Mouse (Mus musculus) hindbrain, postnatal 0 days (tissue): ENCODE data around the gene Pgm5. TPM values are rescaled to one million over a fixed set of nuclear protein-coding genes. Genes with fewer than 3 reads are reported as not detected.
A peak's percentile ranks its signal among the peaks of the same experiment; 100 is the strongest.

Experiments used
- ATAC-seq: fragments of 200-750 bp; cut with Nextera tagmentation; 2 replicates; pipeline ENCODE4 v1.8.0; 2017; ENCODE audit warnings: mild to moderate bottlenecking, moderate TSS enrichment, moderate library complexity
- DNase-seq: peaks from one replicate; pipeline ENCODE4 v3.0.0-alpha.2; 2015; ENCODE audit warnings: low spot score
- H3K27ac ChIP-seq: fragments of 300-500 bp; sonication (generic); 2 replicates; pipeline ENCODE4 v1.5.1; 2014; ENCODE audit warnings: mild to moderate bottlenecking
- H3K27me3 ChIP-seq: fragments of 300-500 bp; sonication (generic); 2 replicates; pipeline ENCODE4 v1.6.1; 2014; ENCODE audit warnings: low read length, mixed read lengths; ENCODE audit not compliant: insufficient read depth
- H3K36me3 ChIP-seq: fragments of 300-500 bp; sonication (generic); 2 replicates; pipeline ENCODE4 v1.6.1; 2014; ENCODE audit warnings: low read length, mixed read lengths; ENCODE audit not compliant: insufficient read depth
- H3K4me1 ChIP-seq: fragments of 300-500 bp; sonication (generic); 2 replicates; pipeline ENCODE4 v1.6.1; 2014; ENCODE audit warnings: antibody characterized with exemption, low read length, mixed read lengths; ENCODE audit not compliant: insufficient read depth
- H3K4me2 ChIP-seq: fragments of 300-500 bp; sonication (generic); 2 replicates; pipeline ENCODE4 v1.6.1; 2014; ENCODE audit warnings: low read depth, mild to moderate bottlenecking, low read length, moderate library complexity, mixed read lengths
- H3K4me3 ChIP-seq: fragments of 300-500 bp; sonication (generic); 2 replicates; pipeline ENCODE4 v1.5.1; 2014; ENCODE audit warnings: low read length
- H3K9ac ChIP-seq: fragments of 300-500 bp; sonication (generic); replicated peaks from 2 replicates; pipeline ENCODE4 v1.6.1; 2014; ENCODE audit warnings: mild to moderate bottlenecking, low read length, moderate library complexity, mixed read lengths
- H3K9me3 ChIP-seq: fragments of 300-500 bp; sonication (generic); 2 replicates; pipeline ENCODE4 v1.6.1; 2016; ENCODE audit warnings: low read length, mixed read lengths
- CTCF ChIP-seq: IDR thresholded peaks from 2 replicates; pipeline ENCODE4 v1.5.1; 2016; ENCODE audit warnings: antibody characterized with exemption, control low read depth, low read depth
- WGBS: fragments of 180-500 bp; shearing (Covaris S2); extraction: QIAGEN DNeasy Blood & Tissue Kit; methylation state at CpG from one replicate; pipeline ENCODE4 v1.1.7; 2014; 5-methylcytosine and 5-hydroxymethylcytosine counted together
- polyA plus RNA-seq: library from polyadenylated mRNA; unstranded; fragments of >200 nt; fragmentation: Nextera tagmentation; extraction: Ambion mirVana; gene quantifications from 2 replicates; pipeline ENCODE4 v1.2.1, GENCODE M21; 2015
- total RNA-seq: library from RNA; depleted of rRNA; stranded (reverse); fragments of >200 nt; gene quantifications from 2 replicates; pipeline ENCODE4 v1.2.3, GENCODE M21; 2014

The Pgm5 gene
- total and polyA plus RNA-seq, 2 experiments from 2014 or later, result 2.1 to 33.3 TPM

DNA sequence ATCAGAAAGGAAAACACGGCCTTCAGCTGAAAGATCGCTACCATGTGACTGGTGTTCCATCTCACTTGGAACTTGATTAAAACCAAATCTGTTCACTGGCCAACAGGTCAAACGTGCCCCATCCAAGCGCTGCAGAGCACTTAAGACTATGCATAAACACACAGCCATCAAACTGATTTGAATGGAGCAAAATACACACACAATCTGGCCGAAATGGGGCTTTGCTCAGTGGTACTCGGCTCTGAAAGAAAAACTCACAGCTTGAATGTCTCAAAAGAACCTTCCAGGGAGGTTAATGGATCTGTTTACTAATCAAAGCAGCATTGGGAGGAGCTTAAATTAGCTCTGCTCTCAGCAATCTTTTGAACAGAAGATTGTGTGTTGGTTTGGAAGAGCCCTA lies 81.7 kb downstream of the Pgm5 start:
- H3K4me1 ChIP-seq, result peaks cover 7% of the 10 kb centered on the region; the same call in 1 of the 2 replicates
- no peak for TF ChIP-seq CTCF
- H3K36me3 ChIP-seq, result no peaks in the 10 kb centered on the region
- DNase-seq (peak; percentile 49), ATAC-seq (peak; percentile 70)
- H3K9ac ChIP-seq, result no peak overlapping the region
- no peak overlapping the region for H3K27ac ChIP-seq
- H3K4me2 ChIP-seq, result no peak overlapping the region
- H3K9me3 ChIP-seq, result no peaks in the 10 kb centered on the region
- H3K27me3 ChIP-seq, result no peaks in the 10 kb centered on the region
- no peak overlapping the region for H3K4me3 ChIP-seq
- 27% methylated on average over 6 of the region's 6 CpGs for WGBS

DNA sequence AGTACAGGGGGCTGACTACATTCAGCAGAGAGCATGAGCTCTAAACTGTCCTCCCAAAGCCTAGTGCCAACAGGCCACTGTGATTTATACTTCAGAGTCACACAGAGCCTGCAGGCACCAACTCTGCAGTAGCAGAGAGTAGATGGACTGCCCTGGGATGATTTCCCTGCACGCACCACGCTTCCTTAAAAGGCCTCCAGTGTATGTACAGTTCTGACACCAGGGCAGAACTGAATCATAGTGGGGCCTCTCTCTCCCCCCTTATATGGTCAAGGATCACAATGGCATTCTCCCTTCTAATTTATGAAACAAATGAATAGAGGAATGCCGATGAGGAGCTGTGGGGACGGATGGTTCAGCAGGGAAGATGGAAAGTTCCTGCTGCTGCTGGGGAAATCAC lies 91.3 kb downstream of the Pgm5 start:
- no peak overlapping the region for H3K4me2 ChIP-seq
- H3K9ac ChIP-seq, result no peak overlapping the region
- no peak for TF ChIP-seq CTCF
- no peaks in the 10 kb centered on the region for H3K27me3 ChIP-seq
- H3K9me3 ChIP-seq, result no peaks in the 10 kb centered on the region
- no peaks in the 10 kb centered on the region for H3K4me1 ChIP-seq
- no peak overlapping the region for H3K27ac ChIP-seq
- no peaks in the 10 kb centered on the region for H3K36me3 ChIP-seq
- no peak for ATAC-seq
- 51% methylated on average over 4 of the region's 4 CpGs for WGBS
- no peak for DNase-seq
- no peak overlapping the region for H3K4me3 ChIP-seq

DNA sequence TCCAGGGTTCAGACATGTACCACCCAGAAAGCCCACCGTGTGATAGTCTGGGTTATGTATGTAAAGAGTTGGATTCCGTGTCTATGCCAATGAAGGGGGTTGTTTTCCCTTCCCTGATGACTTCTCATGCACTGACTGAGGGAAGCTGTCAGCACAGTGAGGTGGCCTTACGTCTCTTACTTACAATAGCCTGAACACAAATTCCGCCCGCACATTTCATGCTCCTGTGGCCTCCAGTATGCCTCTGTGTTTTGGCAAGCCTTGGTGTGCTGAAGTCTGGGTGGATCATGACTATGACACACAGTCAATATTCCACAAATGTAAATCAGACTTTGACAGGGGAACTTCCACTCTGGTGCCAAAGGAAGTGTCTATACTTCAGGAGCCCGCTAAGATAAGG lies 94.3 kb downstream of the Pgm5 start:
- Histone ChIP-seq H3K4me1 (no peaks in the 10 kb centered on the region), H3K36me3 (no peaks in the 10 kb centered on the region), H3K4me2 (no peak overlapping the region), H3K27ac (no peak overlapping the region), H3K9ac (no peak overlapping the region), H3K27me3 (no peaks in the 10 kb centered on the region), H3K9me3 (no peaks in the 10 kb centered on the region), H3K4me3 (no peak overlapping the region)
- no peak for TF ChIP-seq CTCF
- no peak for DNase-seq
- ATAC-seq, result no peak
- WGBS, result 88% methylated on average over 6 of the region's 6 CpGs

DNA sequence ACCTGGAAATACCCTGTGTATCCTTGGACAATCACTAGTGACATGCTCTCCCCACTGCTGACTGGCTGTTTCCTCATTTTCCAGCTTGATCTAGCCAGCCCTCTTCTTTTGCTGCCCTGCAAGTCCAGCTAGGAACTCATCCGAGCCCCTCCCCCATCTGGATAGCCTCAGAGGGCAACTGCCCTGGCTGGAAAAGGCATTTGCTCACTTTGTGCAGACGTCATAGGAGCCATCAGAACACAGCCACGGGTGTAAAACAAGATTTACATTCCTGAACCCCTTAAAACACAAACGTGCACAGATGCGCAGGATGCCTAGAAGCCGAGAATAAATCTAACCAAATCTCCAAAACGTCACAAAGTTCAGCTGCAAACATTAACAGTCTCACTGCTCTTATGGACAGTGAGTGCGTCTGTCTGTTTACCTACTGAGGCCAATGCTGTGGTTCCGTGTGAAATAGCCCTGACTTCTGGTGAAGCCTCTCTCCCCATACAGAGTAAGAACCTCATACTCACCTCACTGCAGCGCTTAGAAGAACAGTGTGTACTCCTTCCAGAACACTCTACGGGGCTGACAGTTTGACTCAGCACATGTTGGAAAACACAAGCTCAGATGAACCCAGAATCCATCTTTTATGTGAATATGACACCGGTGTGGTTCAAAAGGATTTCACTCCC lies 99.0 kb downstream of the Pgm5 start:
- ATAC-seq, result no peak

GRCm38 (mm10) chr19:24756627-24757026 lies 105.0 kb downstream of the Pgm5 start:
- Histone ChIP-seq H3K4me2 (no peak overlapping the region), H3K36me3 (no peaks in the 10 kb centered on the region), H3K27ac (no peak overlapping the region), H3K9me3 (no peaks in the 10 kb centered on the region), H3K9ac (no peak overlapping the region), H3K27me3 (no peaks in the 10 kb centered on the region), H3K4me3 (no peak overlapping the region), H3K4me1 (no peaks in the 10 kb centered on the region)
- DNase-seq (no peak), ATAC-seq (no peak)
- WGBS, result 86% methylated on average over 4 of the region's 4 CpGs
- no peak for TF ChIP-seq CTCF

More for the DNA sequence above, 99.0 kb downstream of the Pgm5 start:
- no peaks in the 10 kb centered on the region for H3K36me3 ChIP-seq
- no peak for DNase-seq
- no peaks in the 10 kb centered on the region for H3K4me1 ChIP-seq
- H3K27ac ChIP-seq, result no peak overlapping the region
- H3K9ac ChIP-seq, result no peak overlapping the region
- H3K4me3 ChIP-seq, result no peak overlapping the region
- no peak overlapping the region for H3K4me2 ChIP-seq
- 74% methylated on average over 12 of the region's 12 CpGs for WGBS
- H3K27me3 ChIP-seq, result no peaks in the 10 kb centered on the region
- H3K9me3 ChIP-seq, result no peaks in the 10 kb centered on the region
- TF ChIP-seq CTCF, result no peak

DNA sequence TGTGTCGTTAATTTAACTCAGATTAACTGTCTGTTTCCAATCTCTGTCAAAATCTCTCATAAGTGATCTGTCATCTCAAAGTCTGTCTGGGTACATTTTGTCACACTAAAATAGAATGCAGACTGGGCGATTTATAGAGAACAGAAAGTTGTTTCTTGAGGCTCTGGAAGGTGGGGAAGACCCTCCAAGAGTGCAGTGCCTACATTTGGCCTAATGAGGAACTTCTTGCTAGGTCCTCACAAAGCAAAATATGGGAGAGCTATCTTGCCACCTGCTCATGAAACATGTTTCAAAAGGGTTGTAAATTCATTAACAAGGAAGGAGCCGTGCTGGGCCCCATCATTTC lies 107.2 kb downstream of the Pgm5 start:
- 0 out of 2 replicates have a peak overlapping the region, but pooled peaks have one; percentile 11 for H3K27ac ChIP-seq

More for the DNA sequence above, 107.2 kb downstream of the Pgm5 start:
- no peak for DNase-seq
- H3K9ac ChIP-seq, result no peak overlapping the region
- no peaks in the 10 kb centered on the region for H3K27me3 ChIP-seq
- no peak for TF ChIP-seq CTCF
- H3K4me1 ChIP-seq, result no peaks in the 10 kb centered on the region
- H3K36me3 ChIP-seq, result no peaks in the 10 kb centered on the region
- H3K4me2 ChIP-seq, result no peak overlapping the region
- H3K9me3 ChIP-seq, result no peaks in the 10 kb centered on the region
- no peak overlapping the region for H3K4me3 ChIP-seq
- 64% methylated on average over 3 of the region's 3 CpGs for WGBS
- ATAC-seq, result no peak
